Mouse (Mus musculus) heart, adult 9 months (tissue): Measurements from ENCODE around the gene Cblc.
"Not testable (repeated sequence)": the region's sequence is repeated elsewhere in the genome, so short reads cannot be mapped to it uniquely, and the experiment has no call there.

Experiments used
- DNase-seq, 2 experiments: peaks; one replicate each; pipeline ENCODE4 v3.0.0; 2022; ENCODE audit warnings: low spot score in 2 of 2

Gene Cblc

DNA sequence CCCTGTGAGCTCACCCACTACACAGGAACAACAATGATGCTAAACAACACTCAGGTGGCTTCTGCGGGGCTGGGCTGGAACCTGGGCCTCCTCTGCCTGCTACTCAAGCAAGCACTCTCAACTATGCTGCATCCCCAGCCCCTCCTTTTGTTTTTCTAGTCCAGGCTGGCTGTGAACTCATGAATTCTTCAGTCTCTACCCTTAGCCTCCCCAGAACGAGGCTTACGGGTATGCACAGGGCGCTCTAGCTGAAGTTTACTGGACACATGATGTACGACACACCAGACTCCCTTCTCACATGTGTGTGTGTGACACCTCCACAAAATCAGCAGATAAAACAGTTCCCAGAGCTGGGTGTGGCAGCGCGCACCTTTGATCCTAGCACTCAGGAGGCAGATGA, 22.3 kb upstream of the Cblc start:
- DNase-seq = no peak

DNA sequence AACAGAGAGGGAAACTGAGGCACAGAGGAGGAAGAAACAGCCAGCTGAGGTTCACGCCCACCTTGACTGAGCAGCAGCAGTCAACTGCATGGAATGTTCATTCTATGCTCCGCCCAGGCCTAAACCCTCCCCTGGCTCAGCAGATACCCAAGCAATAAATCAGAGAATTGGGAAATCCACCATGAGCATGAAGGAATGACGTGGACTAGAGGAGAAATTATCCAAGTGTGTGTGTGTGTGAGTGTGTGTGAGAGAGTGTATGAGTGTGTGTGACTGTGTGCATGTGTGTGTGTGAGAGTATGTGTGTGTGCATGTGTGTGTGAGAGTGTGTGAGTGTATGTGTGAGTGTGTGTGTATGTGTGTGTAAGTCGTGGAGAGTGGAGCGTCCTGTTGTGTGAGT, 21.8 kb upstream of the Cblc start:
- no peak for DNase-seq

DNA sequence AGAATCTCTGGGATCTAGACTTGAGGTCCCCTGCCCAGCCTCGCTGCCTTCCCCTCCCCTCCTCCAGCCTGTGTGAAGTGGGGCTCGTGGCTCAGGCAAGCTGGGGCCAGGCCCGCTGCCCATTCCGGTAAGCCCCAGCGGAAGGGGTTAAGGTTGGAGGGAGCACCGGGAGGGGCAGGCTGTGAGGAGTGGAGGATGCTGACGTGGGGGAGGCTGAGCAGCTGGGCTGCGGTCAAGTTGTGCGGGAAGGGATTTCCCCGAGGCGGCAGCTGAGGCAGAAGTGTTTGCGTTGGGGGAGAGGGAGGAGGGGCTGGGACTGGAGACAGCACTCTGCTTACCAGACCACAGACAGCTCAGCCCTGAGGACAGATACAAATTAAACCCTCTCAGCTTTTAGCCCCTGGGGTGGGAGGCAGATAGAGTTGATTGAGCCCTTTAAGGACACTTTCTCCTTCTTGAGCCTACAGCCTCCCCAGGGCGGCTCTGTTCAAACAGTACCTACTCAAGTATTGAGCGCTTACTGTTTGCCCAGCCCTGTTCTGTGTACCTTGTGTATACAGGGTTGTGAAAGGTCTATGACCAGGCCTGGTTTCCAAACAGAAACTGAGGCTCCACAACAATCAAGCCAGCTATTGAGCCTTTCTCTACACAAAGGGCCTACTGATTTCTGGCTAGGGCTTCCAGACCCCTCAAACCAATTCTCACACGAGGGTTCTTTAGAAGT, 20.9 kb upstream of the Cblc start:
- peak; percentile 77 to 79 for DNase-seq

DNA sequence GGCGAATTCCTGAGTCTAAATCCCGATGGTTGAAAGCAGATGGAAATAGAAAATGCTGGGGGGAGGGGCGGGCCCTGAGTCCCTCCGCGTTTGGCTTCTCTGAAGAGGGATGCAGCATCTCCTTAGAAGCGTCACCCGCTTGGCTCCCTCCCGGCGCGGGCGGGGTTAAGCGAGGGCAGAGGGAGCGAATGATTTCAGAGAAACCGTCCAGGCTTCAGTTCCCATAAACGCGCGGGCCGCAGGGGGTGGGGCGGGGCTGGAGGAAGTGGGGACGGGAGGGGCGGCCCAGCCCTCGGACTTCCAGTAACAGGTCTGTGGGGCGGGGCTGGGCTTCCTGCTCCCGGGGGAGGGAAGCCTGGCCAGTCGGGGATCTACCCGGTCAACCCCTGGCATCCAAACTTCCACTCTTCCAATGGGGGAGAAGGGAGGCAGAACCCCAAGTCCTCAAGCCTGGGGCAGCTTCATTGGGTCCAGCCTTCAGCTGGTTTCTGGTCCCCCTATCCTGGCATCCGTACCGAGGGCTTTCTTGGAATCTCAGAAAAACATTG, 19.7 kb upstream of the Cblc start:
- DNase-seq = peak; percentile 90 to 92

DNA sequence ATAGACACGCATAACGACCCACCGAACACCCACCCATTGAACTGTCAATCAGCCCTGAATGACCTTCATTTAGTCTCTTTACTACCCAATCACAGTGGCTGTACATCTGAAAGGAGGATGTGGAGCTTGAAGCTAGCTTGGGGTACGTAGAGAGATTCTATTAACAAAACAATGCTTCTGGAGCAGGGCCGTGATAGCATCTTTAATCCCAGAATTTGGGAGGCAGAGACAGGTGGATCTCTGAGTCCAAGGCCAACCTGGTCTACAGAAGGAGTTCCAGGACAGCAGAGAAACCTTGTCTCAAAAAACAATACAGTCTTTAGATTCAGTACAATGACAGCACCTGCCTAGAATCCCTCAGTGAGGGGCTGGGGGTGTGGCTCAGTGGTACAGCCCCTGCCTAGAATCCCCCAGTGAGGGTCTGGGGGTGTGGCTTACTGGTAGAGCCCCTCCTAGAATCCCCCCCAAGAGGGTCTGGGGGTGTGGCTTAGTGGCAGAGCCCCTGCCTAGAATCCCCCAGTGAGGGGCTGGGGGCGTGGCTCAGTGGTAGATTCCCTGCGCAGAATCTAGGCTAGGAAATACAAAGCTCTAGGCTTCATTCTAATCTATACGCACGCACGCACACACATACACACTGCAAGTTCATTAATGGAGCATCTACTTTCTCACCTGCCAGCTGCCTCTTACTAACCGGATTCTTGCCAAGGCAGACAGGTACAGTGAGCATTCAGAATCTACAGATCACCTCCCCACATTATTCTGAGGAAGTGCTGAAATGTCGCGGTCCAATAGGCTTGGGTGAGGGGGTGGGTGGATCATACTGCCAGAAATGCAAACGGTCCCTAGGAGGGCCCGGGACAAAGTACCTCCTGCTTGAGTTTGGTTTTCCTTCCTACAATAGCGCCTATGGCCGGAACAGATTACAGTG, 19.0 kb upstream of the Cblc start:
- DNase-seq = no peak

DNA sequence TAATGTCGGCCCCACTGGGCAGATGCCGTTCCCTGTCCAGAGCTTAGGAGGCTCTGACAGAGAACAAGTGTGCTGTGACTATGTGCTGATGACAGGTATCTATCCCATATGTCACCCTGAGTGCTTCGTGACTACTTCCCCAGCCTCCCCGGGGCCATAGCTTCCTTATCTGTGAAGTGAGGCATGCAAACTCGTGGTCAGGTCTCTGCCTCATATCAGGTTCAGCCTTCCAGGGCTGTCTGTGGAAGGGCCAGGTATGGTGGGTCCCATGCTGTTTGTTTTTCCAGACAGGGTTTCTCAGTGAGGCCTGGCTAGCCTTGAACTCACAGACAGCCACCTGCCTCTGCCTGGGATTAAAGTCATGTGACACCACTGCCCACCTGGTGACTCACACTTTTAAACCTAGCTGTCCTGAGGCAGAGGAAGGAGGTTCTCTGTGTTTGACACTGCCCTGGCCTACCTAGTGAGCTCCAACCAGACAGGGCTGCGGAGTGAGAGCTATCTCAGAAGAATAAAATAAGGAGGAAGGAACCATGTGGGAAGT, 17.0 kb upstream of the Cblc start:
- no peak for DNase-seq

DNA sequence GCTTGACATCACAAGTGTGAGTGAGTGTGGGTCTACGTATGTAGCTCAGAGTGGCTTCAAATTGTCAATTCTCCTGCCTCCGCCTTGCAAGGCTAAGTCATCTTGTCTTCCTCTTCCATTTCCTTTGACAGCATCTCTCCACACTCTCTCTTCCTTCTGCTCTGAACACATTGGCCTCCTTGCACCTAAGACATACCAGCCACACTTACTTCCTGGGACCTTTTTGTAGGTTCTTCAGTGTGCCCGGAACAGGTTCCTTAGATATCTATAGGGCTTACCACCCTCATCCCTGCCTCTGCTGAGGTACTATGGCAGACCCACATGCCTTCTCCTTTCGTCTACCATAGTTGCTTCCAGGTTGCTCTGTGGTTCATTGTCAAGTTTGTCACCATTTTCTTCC, 16.6 kb upstream of the Cblc start:
- no peak for DNase-seq

DNA sequence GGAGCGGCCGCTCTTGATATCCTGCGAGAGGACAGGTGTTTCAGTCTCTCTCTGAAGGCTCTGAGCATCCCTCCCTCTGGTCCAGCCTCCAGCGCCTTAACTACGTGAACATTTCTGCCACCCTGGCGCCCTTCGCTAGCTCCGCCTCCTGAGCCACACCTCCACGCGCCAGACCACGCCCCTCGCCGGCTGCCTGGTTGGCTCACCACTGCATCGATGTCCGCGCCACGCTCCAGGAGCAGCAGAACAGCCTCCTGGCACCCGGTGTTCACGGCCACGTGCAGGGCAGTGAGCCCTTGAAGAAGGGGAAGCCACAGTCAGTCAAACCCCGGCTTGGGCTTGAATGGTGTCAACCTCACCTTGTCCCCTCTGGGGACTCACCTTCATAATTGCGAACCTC, 14.5 kb upstream of the Cblc start:
- DNase-seq = no peak

DNA sequence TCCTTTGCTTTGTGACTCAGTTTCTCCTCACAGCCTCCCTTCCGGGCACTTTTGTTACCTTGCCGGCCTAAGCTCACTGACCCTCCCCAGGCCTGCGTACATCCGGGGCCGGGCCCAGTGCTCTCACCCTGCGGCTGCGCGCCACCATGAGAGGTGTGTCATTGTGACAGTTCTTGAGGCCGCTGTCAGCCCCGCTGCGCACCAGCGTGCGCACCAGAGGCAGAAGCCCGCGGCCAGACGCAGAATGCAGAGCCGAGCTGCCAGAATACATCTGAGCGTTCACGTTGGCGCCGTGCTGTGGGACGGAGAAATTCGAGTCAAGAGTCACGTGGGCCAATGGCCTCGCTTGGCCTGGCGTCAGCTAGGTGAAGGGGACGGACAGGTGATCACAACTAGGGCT, 12.8 kb upstream of the Cblc start:
- no peak for DNase-seq

DNA sequence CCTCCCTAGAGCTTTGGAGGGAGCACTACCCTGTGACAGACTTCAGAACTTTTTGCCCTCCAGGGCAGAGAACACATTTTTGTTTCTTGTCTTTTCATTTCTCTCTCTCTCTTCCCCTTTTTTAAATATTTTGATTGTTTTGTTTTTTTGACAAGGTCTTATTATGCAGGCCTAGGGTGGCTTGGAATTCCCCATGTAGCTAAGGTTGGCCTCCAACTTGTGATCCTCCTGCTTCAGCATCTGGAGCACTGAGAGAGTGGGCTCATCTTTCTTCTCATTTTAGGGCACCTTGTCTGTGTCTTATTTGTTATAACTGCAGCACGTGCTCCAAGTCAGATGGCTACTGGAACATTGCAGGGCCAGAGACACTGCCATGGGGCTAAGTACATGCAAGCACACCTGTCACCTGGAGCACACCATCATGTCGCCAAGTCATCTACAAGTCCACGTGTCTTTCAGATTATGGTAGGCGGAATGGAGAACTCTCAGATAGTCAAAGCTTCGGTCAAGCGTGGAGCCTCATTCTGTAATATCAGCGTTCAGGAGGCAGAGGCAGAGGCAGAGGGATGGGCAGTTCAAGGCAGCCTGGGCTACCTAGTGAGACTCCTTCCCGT, 9.9 kb upstream of the Cblc start:
- no peak for DNase-seq

DNA sequence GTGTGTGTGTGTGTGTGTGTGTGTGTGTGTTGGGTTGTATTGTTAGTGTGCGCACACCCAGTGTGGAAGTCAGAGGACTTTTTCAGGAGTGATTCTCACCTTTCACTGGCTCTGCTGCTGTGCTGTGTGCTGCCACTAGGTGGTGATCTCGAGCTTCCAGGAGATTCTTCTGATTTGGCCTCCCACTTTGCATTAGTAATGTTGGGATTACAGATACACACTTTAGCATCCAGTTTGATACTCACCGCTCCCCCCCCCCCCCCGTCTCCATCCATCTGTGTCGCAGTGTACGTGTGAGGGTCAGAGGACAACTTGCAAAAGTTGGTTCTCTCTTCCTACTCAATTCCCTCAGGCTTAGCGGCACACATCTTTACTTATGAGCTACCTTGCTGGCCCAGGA, 6.4 kb upstream of the Cblc start:
- peak in 1 of 2 experiments; percentile 65 for DNase-seq

DNA sequence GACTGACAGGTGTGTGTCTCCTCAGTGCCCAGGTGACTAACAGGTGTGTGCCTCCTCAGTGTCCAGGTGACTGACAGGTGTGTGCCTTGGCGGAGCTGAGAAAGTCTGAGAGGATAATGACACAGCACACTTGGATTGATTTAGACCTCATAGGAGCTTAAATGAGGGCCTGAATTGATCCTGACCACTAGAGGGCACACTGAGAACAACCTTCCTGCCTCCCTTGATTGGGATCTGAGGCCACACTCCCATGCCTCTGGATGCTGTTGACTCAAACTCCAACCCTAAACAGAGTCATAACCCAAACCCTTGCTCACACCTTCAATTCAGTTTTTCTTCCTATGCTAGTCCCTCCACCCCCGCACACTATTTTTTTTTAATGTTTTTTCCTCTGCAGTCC, 4.2 kb upstream of the Cblc start:
- peak in 1 of 2 experiments; percentile 56 for DNase-seq

DNA sequence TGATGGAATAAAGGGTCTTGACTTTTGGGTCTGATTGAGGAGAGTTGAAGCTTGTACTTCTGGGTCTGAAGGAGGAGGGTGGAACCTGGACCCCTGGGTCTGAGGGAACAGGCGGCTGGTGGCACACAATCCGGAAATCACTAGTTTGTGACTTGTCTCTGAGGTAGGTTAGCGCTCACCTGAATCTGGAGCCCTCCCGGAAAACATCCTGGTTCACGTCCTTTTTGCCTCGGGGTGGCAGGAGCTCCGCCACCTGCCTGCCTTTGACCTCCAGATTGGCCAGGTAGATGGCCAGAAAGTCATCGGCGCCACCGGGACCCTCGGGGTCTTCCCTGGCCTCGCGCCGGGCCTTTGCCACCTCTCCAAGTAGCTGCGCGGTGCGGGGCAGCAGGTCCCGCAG, 355 bp downstream of the Cblc start:
- DNase-seq = no peak

DNA sequence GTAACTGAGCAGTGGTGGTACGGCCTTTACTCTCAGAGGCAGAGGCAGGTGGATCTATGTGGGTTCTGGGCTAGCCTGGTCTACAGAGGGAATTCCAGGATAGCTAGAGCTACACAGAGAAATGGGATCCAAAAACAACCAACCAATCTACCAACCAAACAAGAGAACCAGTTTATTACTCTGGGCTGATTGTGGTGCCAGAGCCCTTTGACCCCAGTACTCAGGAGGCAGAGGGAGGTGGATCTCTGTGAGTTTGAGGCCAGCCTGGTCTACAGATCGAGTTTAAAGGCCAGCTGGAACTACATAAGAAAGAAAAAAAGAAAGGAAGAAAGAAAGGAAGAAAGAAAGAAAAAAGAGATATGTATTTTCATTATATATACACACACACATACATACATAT, 1.4 kb downstream of the Cblc start:
- DNase-seq = no peak

DNA sequence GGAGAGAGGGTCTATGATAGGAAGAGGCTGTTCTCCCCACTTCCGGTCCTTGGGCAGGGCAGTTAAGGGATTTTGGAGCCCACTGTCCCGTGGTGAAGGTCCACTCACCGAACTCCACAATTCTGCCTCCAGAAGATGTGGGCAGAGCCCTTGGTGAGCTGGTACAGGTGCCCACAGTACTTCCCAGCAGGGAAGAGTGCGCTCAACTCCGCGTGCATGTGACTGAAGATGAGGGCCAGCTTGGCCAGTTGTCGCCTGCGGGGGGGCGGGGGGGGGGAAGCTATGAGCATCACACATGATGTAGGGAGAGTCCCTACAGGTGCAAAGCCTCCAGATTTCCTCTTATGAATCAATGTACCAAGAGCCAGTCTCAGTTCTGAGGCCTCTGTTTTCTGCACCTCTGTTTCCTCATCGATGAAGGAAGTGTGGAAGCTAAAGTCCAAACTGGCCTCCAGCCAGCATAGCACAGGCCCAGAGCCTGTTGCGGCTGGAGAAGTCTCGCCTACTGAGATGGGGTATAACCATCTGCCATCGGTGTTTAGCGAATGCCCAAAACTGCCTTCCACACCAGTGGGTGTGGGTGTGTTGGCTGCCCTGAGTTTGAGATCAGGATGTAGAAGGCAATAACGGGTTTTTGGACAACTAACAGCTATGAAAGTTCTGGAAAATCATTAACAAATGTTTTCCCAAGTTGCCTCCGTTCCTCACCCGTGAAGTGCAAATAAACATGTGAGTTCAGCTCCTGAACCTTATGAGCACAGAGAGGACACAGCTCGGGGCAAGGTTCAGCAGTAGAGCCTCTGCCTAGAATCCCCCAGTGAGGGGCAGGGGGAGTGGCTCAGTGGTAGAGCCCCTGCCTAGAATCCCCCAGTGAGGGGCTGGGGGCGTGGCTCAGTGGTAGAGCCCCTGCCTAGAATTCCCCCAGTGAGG, 3.6 kb downstream of the Cblc start:
- no peak for DNase-seq

DNA sequence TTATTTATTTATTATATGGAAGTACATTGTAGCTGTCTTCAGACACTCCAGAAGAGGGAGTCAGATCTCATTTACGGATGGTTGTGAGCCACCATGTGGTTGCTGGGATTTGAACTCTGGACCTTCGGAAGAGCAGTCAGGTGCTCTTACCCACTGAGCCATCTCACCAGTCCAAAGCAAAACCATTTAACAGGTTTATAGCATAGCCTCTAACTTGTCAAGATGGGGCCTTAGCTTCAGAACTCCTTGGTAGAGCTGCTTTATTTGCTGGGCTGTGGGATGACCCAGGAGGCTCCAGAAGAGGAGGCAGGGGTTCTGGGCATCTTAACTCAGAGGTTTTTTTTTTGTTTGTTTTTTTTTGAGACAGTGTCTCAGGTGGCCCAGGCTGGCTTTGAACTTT, 5.1 kb downstream of the Cblc start:
- not testable (repeated sequence) for DNase-seq

DNA sequence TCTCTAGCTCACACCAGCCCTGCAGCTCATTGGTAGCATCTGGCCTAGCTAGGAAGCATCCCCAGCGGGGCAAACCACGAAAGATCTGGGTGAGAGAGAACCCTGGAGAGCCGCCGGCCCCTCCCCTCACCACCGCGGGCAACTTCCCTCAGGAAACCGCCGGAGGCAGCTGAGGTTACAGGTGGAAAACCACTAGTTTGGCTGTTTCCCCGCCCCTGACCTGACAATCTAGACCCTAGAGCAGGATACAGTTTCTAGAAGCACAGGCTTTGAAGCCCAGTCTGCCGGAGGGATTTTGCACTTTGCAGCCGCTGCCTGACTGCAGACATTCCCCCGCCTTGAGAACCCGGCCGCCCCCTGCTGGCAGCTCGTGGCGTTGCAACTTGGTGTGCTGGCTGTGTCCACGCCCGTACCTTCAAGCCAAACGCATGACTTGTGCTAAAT, 6.7 kb downstream of the Cblc start:
- DNase-seq = peak; percentile 63 to 86

DNA sequence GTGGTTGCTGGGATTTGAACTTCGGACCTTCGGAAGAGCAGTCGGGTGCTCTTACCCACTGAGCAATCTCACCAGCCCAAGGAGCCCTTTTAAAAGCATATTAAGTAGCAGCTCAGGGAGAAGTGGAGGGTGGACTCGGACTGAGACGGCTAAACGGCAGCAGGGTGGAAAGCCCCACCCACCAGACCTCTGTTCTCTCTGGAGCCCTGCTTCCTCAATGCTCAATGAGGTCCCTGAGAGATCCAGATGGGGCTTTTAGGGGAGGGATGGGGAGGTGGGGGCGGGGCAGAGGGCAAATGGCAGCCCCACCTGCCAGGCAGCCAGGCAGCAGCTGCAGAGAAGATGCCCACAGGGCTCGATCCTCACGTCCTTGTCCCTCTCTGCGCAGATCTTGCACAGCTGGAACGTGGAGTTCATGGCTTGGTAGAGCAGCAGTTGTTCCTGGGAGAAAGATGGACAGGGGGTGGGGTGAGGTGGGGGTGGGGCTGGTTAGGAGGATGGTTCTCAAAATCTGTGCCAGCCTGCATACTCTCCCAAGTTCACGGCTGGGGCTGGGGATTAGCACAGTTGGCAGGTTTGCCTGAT, 10.6 kb downstream of the Cblc start:
- no peak for DNase-seq

DNA sequence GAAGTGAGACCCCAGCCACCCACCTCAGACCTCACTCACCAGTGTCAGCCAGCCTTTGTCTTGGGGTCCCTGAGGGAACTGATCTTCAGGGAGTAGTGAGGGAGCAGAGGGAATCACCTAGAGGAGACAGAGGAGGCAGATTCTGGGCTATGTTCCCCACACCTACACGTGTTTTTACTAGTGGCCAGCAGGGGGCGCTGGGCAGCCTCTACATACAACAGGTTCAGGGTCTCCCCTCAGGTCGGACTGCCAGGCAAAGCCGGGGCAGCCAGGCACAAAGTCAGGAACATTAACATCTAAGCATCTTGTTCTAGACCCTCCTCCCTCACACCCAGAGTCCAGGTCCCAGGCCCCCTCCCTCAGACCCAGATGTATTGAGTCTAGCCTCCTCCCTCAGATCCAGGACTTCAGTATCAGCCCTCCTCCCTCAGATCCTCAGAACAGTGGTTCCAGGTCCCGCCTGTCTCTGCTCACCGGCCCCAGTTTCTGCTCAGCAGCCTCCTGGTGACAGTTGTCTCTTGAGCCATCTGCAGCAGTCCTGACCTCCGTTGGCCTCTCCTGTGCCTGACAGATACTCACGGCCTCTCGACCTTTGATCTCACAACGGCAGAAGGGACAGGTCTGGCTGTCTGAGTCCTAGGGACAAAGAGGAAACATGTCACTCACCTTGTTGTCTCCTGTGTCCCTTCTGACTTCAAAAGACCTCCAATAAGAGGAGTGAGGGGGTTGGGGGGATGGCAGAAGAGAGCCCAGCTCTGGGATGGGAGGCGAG, 11.7 kb downstream of the Cblc start:
- DNase-seq = no peak

DNA sequence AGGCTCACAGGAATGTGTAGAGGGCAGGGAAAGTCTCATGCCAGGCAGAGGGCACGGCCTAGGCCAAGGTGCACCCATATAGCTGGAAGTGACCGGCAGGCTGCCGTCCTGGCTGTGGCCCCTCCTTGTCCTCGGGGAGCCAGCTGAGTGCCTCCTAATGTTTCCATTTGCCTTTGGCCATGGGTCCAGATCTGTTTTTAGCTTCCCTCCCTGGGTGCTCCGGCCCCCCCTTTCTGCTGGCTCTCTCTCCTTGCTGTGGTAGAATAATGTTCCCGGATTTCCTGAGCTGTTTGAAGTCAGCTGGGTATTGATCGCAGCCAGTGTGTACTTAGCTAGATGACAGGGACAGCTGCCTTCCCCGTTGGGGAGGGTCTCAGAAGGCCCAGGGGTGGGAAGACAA, 13.0 kb downstream of the Cblc start:
- DNase-seq = peak; percentile 86 to 87
